Mouse (Mus musculus) heart, embryonic 12.5 days (tissue): Measurements from ENCODE around the gene Gm37240. TPM values are rescaled to one million over a fixed set of nuclear protein-coding genes. Genes with fewer than 3 reads are reported as not detected.

Experiments
- ATAC-seq: fragments of 200-750 bp; cut with Nextera tagmentation; 2 replicates; pipeline ENCODE4 v1.8.0; 2017; ENCODE audit warnings: moderate TSS enrichment, moderate library complexity; ENCODE audit not compliant: insufficient number of reproducible peaks, low FRiP score
- H3K27ac ChIP-seq: fragments of 300-500 bp; sonication (generic); 2 replicates; pipeline ENCODE4 v1.5.1; 2016; ENCODE audit warnings: mild to moderate bottlenecking, moderate library complexity; ENCODE audit not compliant: poor library complexity, severe bottlenecking
- H3K27me3 ChIP-seq: fragments of 300-500 bp; sonication (generic); replicated peaks from 2 replicates; pipeline ENCODE4 v1.6.1; 2016; ENCODE audit warnings: mild to moderate bottlenecking, moderate library complexity
- H3K36me3 ChIP-seq: fragments of 300-500 bp; sonication (generic); 2 replicates; pipeline ENCODE4 v1.6.1; 2016; ENCODE audit warnings: mild to moderate bottlenecking, moderate library complexity
- H3K4me1 ChIP-seq: fragments of 300-500 bp; sonication (generic); replicated peaks from 2 replicates; pipeline ENCODE4 v1.6.1; 2016; ENCODE audit warnings: mild to moderate bottlenecking
- H3K4me2 ChIP-seq: fragments of 300-500 bp; sonication (generic); 2 replicates; pipeline ENCODE4 v1.6.1; 2016; ENCODE audit warnings: mild to moderate bottlenecking, moderate library complexity
- H3K4me3 ChIP-seq: fragments of 300-500 bp; sonication (generic); 2 replicates; pipeline ENCODE4 v1.5.1; 2016; ENCODE audit warnings: mild to moderate bottlenecking
- H3K9ac ChIP-seq: fragments of 300-500 bp; sonication (generic); 2 replicates; pipeline ENCODE4 v1.6.1; 2016; ENCODE audit warnings: mild to moderate bottlenecking, moderate library complexity
- H3K9me3 ChIP-seq: fragments of 300-500 bp; sonication (generic); replicated peaks from 2 replicates; pipeline ENCODE4 v1.6.1; 2016; ENCODE audit warnings: mild to moderate bottlenecking, moderate library complexity
- WGBS: fragments of 180-500 bp; shearing (Covaris S2); methylation state at CpG from one replicate; pipeline ENCODE4 v1.1.7; 2016; 5-methylcytosine and 5-hydroxymethylcytosine counted together
- polyA plus RNA-seq: library from polyadenylated mRNA; unstranded; fragments of >200 nt; fragmentation: Nextera tagmentation; extraction: Ambion mirVana; gene quantifications from 2 replicates; pipeline ENCODE4 v1.2.1, GENCODE M21; 2016

Gene Gm37240
- polyA plus RNA-seq, 1 experiment from 2014 or later: 4.6 TPM

DNA sequence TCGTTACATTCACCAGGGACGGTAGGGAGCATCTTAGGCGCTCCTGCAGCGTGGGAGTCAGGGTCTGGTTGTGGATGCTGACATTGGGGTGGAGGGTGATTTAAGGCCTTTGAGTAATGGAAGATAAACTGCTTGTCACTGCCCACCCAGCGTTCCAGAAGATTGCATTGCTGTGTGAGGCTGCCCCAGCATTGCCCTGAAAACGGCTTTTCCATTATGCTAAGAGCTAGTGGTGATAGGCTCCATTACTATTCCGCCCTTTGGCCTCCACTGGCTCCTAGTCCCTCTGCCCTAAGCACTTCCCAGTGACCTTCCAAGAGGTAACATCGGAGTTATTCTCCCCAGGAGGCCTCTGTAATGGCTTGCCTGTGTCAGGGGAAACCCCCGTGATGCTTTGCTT, 683.7 kb downstream of the Gm37240 start:
- Histone ChIP-seq H3K9me3 (no peaks in the 10 kb centered on the region), H3K4me1 (peaks cover 3% of the 10 kb centered on the region; the same call in 1 of the 2 replicates), H3K9ac (no peak overlapping the region), H3K4me3 (no peak overlapping the region), H3K27me3 (no peaks in the 10 kb centered on the region), H3K27ac (no peak overlapping the region), H3K4me2 (no peak overlapping the region), H3K36me3 (no peaks in the 10 kb centered on the region)
- no peak for ATAC-seq
- WGBS: 53% methylated on average over 9 of the region's 9 CpGs

DNA sequence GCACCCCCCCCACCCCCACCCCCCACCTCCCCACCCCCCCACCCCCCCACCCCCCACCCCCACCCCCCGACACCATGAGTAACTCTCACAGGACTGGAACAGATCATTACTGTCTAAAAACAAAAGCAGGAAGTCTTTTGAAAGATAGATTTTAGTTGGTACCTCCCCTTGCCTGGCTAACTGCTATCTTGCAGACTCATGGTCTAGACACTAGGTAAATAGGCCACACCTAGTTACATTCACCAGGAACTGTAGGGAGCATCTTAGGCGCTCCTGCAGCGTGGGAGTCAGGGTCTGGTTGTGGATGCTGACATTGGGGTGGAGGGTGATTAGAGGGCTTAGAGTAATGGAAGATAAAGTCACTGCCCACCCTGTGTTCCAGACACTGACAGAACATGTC, 684.6 kb downstream of the Gm37240 start:
- H3K36me3 ChIP-seq: no peaks in the 10 kb centered on the region
- no peaks in the 10 kb centered on the region for H3K9me3 ChIP-seq
- H3K27ac ChIP-seq: no peak overlapping the region
- no peak overlapping the region for H3K9ac ChIP-seq
- no peaks in the 10 kb centered on the region for H3K27me3 ChIP-seq
- 45% methylated on average over 3 of the region's 3 CpGs for WGBS
- H3K4me3 ChIP-seq: no peak overlapping the region
- H3K4me1 ChIP-seq: peaks cover 3% of the 10 kb centered on the region; the same call in 1 of the 2 replicates
- H3K4me2 ChIP-seq: no peak overlapping the region
- ATAC-seq: no peak

DNA sequence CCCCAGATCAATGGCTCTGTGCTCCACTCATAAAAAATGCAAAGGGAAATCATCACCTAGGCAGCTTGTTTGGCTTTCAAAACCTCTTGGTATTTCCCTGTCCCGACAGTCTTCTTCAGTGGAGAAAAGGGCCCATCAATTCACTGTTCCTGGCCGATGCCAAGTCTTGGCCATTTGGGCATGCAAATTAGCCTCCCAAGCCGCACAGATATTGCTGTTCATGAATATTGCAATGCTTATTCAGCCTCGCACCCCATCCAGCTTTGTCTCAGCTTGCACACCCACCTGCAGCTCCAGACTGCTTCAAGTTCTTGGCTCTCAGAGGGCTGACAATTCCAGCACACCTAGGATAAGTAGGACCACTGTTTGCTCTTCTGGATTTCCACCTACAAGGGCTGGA, 685.5 kb downstream of the Gm37240 start:
- Histone ChIP-seq H3K4me1 (peaks cover 3% of the 10 kb centered on the region; the same call in 1 of the 2 replicates), H3K27ac (no peak overlapping the region), H3K9ac (no peak overlapping the region), H3K4me2 (no peak overlapping the region), H3K36me3 (no peaks in the 10 kb centered on the region), H3K27me3 (no peaks in the 10 kb centered on the region), H3K4me3 (no peak overlapping the region), H3K9me3 (no peaks in the 10 kb centered on the region)
- 82% methylated on average over 4 of the region's 4 CpGs for WGBS
- no peak for ATAC-seq

DNA sequence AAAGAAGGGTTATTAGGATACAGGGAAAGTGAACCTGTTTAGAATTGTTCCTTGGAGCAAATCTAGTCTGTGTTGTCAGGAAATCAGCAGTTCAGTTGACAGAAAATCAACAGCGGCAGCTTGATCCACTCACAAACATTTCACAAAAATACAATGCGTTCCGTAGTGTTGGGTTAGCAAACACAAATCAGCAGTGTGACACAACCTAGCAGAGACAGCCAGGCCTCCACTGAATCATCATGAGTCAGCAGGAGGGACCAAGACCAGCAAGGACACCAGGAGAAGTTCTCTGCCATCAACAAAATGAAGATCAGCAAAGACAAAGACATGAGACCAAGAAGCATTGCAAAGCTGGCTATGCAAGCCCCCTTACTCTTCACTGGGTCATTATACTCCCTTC, 688.8 kb downstream of the Gm37240 start:
- WGBS: 90% methylated on average over 3 of the region's 3 CpGs
- no peak for ATAC-seq
- Histone ChIP-seq H3K4me1 (peaks cover 5% of the 10 kb centered on the region; the same call in 1 of the 2 replicates), H3K4me2 (no peak overlapping the region), H3K27me3 (no peaks in the 10 kb centered on the region), H3K9me3 (no peaks in the 10 kb centered on the region), H3K4me3 (no peak overlapping the region), H3K9ac (no peak overlapping the region), H3K36me3 (no peaks in the 10 kb centered on the region), H3K27ac (no peak overlapping the region)

DNA sequence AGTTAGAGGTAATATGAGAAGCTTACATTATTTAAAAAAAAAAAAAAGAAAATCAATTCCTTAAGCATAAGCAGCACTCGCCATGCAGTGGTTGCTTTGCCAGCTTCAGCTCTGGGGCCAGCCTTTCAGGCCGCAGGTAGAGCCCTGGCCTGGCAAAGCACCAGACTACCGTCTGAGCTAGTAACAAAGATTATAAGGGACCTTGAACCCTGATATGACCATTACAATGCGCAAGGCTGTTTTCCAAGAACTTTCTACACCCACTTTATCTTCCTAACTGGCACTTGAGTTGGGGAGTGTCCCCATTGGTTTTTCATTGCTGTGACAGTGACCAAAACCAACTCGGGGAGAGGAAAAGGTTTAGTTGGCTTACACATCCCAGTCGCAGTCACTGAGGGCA, 690.2 kb downstream of the Gm37240 start:
- no peak overlapping the region for H3K4me3 ChIP-seq
- H3K36me3 ChIP-seq: no peaks in the 10 kb centered on the region
- H3K27me3 ChIP-seq: no peaks in the 10 kb centered on the region
- no peaks in the 10 kb centered on the region for H3K9me3 ChIP-seq
- H3K9ac ChIP-seq: no peak overlapping the region
- 68% methylated on average over 6 of the region's 6 CpGs for WGBS
- H3K4me2 ChIP-seq: no peak overlapping the region
- ATAC-seq: no peak
- H3K27ac ChIP-seq: no peak overlapping the region
- peaks cover 5% of the 10 kb centered on the region; the same call in 1 of the 2 replicates for H3K4me1 ChIP-seq

DNA sequence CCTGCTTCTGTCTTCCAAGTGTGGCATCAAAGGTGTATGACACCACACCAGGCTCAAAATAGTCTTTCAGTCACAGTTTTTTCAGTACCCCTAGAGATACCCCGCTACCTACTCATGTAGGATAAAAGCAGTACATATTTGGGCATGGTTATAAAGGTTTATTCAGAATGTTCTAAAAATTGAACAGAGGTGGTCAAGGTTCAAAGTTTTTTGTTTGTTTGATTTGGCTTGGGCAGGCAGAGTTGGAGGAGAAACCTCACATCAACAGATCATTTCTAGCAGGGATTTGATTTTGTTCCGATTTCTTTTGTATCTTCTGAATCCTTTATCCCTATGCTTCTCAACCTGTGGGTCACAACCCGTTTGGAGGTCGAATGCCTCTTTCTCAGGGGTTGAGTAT, 690.7 kb downstream of the Gm37240 start:
- Histone ChIP-seq H3K27me3 (no peaks in the 10 kb centered on the region), H3K4me3 (no peak overlapping the region), H3K4me1 (peaks cover 5% of the 10 kb centered on the region; the same call in 1 of the 2 replicates), H3K9ac (no peak overlapping the region), H3K36me3 (no peaks in the 10 kb centered on the region), H3K9me3 (no peaks in the 10 kb centered on the region), H3K4me2 (no peak overlapping the region), H3K27ac (no peak overlapping the region)
- 86% methylated on average over 4 of the region's 4 CpGs for WGBS
- no peak for ATAC-seq

DNA sequence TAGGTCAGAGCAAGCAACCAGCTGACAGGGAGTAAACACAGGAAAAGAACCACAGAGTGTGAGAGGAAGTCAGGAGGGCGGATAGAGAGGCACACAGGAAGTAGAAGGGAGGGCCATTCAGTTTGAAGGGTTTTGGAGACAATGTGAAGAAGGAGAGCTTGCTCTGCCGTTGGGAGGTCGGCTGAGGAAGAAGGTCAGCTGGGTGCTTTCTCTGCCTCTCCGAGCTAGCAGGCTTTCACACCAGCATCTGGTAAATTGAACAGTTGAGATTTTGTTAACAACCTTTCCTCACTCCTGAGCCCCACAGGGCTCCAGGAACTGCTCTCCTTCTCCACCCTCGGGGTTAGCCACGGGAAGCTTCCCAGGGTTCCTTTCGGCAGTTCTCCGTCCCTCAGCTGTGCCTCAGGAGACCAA, 692.2 kb downstream of the Gm37240 start:
- no peak for ATAC-seq
- Histone ChIP-seq H3K9ac (no peak overlapping the region), H3K4me1 (peaks cover 5% of the 10 kb centered on the region; the same call in 1 of the 2 replicates), H3K36me3 (no peaks in the 10 kb centered on the region), H3K27ac (no peak overlapping the region), H3K27me3 (no peaks in the 10 kb centered on the region), H3K4me3 (peak overlapping the region; percentile 21), H3K9me3 (no peaks in the 10 kb centered on the region), H3K4me2 (peak overlapping the region; percentile 46)
- 39% methylated on average over 8 of the region's 8 CpGs for WGBS

DNA sequence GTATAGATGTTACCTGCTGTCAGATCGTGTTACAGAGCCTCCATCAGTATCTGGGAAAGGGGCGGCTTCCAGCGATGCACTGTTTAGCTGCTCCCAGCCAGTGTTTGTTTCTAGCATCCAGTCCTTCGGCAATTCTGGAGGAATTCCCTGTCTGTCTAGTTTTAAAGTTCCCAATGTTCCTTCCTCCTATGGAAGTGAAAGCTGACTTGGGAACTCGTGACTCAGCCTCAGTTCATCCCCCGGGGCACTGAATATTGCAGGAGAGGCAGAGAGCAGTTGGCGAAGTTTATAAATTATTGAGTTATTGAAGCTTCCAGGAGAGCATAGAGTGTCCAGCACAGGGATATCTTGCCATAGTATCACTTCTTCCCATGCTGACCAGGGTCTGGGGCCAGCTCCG, 697.5 kb downstream of the Gm37240 start:
- no peak for ATAC-seq
- WGBS: 71% methylated on average over 8 of the region's 8 CpGs
- Histone ChIP-seq H3K27me3 (no peaks in the 10 kb centered on the region), H3K27ac (no peak overlapping the region), H3K4me2 (no peak overlapping the region), H3K4me3 (no peak overlapping the region), H3K36me3 (no peaks in the 10 kb centered on the region), H3K9ac (no peak overlapping the region), H3K4me1 (peaks cover 34% of the 10 kb centered on the region), H3K9me3 (no peaks in the 10 kb centered on the region)

DNA sequence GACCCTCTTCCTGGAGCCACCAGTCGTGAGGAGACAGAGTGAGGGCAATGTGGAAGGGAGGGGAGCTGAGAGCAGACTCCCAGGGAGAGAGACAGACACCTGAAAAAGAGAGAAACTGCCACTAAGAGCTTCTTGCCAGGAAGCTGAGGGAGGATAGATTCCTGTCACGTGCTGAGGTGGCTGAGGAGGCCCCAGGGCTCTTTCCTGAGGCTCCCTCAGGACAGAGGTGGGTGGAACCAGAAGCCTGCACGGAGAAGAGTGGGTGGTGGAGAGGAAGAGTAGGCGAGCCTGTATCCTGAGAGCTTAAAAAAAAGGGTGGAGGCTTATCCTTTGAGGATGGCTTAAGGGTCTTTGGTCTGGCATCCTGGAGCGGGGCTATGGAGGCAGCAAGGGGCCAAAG, 699.0 kb downstream of the Gm37240 start:
- no peaks in the 10 kb centered on the region for H3K27me3 ChIP-seq
- ATAC-seq: no peak
- H3K36me3 ChIP-seq: no peaks in the 10 kb centered on the region
- 30% methylated on average over 5 of the region's 5 CpGs for WGBS
- H3K9me3 ChIP-seq: no peaks in the 10 kb centered on the region
- no peak overlapping the region for H3K4me2 ChIP-seq
- H3K9ac ChIP-seq: no peak overlapping the region
- H3K4me3 ChIP-seq: no peak overlapping the region
- H3K4me1 ChIP-seq: peaks cover 34% of the 10 kb centered on the region
- no peak overlapping the region for H3K27ac ChIP-seq

DNA sequence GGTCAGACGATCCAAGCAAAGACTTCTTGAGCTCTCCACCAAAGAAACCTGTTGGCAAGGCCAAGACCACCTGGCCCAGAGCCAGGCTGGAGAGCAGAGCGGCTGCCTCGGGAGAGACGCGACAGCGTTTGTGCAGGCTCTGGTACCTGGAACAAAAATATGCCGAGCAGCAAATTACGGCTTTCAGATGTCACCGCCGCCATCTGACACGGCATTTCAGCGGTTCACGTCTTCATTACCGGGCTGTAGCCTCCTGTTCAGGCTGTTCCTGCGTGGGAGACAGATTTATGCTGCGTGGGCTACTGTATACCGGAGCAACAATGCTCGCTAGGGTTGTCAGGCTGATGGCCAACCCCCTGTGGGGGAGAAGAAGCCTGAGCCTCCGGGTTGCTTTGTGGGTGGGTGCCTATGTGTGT, 700.6 kb downstream of the Gm37240 start:
- H3K4me3 ChIP-seq: peak overlapping the region; percentile 11; the same call in 1 of the 2 replicates
- ATAC-seq: no peak
- WGBS: 42% methylated on average over 19 of the region's 19 CpGs

DNA sequence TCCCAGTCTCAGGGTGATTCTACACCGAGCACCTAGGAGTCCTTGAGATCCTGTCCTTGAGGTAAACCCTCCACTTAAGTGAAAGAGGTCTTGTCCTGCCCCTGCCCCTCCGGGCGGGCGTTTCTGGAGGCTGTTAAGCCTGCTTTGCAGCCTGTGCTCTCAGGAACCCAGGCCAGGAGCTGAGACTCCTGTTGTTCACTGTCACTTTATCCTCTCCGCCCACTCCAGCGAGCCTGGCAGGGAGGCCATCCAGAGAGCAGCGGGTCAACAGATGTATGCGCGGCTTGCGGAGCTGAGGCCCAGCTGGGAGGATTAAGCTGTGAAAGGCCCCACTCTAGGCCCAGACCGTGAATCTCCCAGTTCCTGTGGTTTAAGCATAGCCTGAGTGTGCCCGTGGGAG, 701.5 kb downstream of the Gm37240 start:
- no peak overlapping the region for H3K27ac ChIP-seq
- no peaks in the 10 kb centered on the region for H3K9me3 ChIP-seq
- no peak overlapping the region for H3K4me2 ChIP-seq
- WGBS: 16% methylated on average over 12 of the region's 12 CpGs
- no peak for ATAC-seq
- no peaks in the 10 kb centered on the region for H3K27me3 ChIP-seq
- H3K4me1 ChIP-seq: peaks cover 34% of the 10 kb centered on the region
- H3K36me3 ChIP-seq: no peaks in the 10 kb centered on the region
- H3K9ac ChIP-seq: no peak overlapping the region
- H3K4me3 ChIP-seq: no peak overlapping the region

More for the DNA sequence above, 700.6 kb downstream of the Gm37240 start:
- H3K4me1 ChIP-seq: peaks cover 34% of the 10 kb centered on the region
- no peaks in the 10 kb centered on the region for H3K36me3 ChIP-seq
- no peaks in the 10 kb centered on the region for H3K27me3 ChIP-seq
- no peak overlapping the region for H3K27ac ChIP-seq
- no peaks in the 10 kb centered on the region for H3K9me3 ChIP-seq
- no peak overlapping the region for H3K9ac ChIP-seq
- H3K4me2 ChIP-seq: peak overlapping the region; percentile 63

DNA sequence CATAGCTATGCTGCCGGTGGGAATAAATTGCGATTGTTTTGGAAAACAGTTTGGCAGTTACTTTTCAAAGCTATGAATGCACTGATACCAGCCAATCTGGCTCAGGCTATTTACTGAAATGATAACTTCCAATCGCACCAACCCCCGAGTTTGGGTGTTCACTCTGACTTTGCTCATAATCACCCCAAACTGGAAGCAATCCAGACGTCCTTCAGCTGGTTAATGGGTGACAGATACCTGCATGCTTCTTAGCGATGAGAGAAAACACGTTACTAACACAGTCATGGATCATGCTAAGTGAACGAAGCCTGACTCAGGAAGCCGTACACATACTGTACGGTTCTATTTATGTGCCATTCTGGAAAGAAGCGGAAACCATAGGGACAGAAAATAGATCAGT, 702.4 kb downstream of the Gm37240 start:
- Histone ChIP-seq H3K9me3 (no peaks in the 10 kb centered on the region), H3K4me2 (no peak overlapping the region), H3K27ac (no peak overlapping the region), H3K9ac (no peak overlapping the region), H3K4me3 (no peak overlapping the region), H3K36me3 (no peaks in the 10 kb centered on the region), H3K27me3 (no peaks in the 10 kb centered on the region), H3K4me1 (peaks cover 34% of the 10 kb centered on the region)
- no peak for ATAC-seq
- WGBS: 62% methylated on average over 11 of the region's 11 CpGs
